7 mouse cellular contexts compared by ENCODE assay signal in genomic region chr2:32845572-32846100, GRCm38 (mm10). TPM values are rescaled to one million over a fixed set of nuclear protein-coding genes. Genes with fewer than 3 reads are reported as not detected.
DNase-seq lines count a peak whose midpoint lies in the region; ATAC-seq and TF ChIP-seq lines count a peak whose summit lies in the region.

No protein-coding gene starts in this region.

- no peak for DNase-seq in forebrain, embryonic 10.5 days (ENCODE audit: extremely low spot score, low spot score)
- no peak for DNase-seq in stomach, postnatal 0 days (ENCODE audit: low spot score)
- no peak for DNase-seq in kidney, adult 18-20 months
- no peak for DNase-seq in kidney, postnatal 10 days

- peaks cover 27% of the 10 kb centered on the region for H3K4me1 ChIP-seq in megakaryocyte, embryonic 14.5 days
- H3K4me1 ChIP-seq in forebrain, embryonic 10.5 days: peaks cover 24% of the 10 kb centered on the region
- peaks cover 14% of the 10 kb centered on the region for H3K4me1 ChIP-seq in limb, embryonic 15.5 days
- H3K4me1 ChIP-seq in stomach, postnatal 0 days (replicated peaks; ENCODE audit: control insufficient read depth, insufficient read depth): no peaks in the 10 kb centered on the region

- no peak for ATAC-seq in megakaryocyte, adult 5-6 weeks (ENCODE audit: poor library complexity, severe bottlenecking)
- ATAC-seq in limb, embryonic 15.5 days (ENCODE audit: insufficient number of reproducible peaks, low FRiP score, low TSS enrichment, low read depth): no peak
- no peak for ATAC-seq in stomach, postnatal 0 days (ENCODE audit: low FRiP score, low TSS enrichment)

- 0 out of 2 replicates have a peak, but pooled peaks cover 3% of the 10 kb centered on the region for H3K9me3 ChIP-seq in megakaryocyte, embryonic 14.5 days
- no peaks in the 10 kb centered on the region for H3K9me3 ChIP-seq in forebrain, embryonic 10.5 days
- H3K9me3 ChIP-seq in limb, embryonic 15.5 days: no peaks in the 10 kb centered on the region
- no peaks in the 10 kb centered on the region for H3K9me3 ChIP-seq in stomach, postnatal 0 days (ENCODE audit: control insufficient read depth, low read length)

- peak overlapping the region; percentile 96 for H3K4me2 ChIP-seq in limb, embryonic 15.5 days
- peak overlapping the region; percentile 88 for H3K4me2 ChIP-seq in stomach, postnatal 0 days (replicated peaks; ENCODE audit: low read depth)

- H3K9ac ChIP-seq in limb, embryonic 15.5 days: peak overlapping the region; percentile 79
- peak overlapping the region; percentile 73 for H3K9ac ChIP-seq in stomach, postnatal 0 days (ENCODE audit: low read length)

- no peak for TF ChIP-seq EP300 in stomach, postnatal 0 days (optimal IDR thresholded peaks at IDR 0.05)

- H3K4me3 ChIP-seq in megakaryocyte, embryonic 14.5 days (replicated peaks): peak overlapping the region; percentile 97
- H3K4me3 ChIP-seq in forebrain, embryonic 10.5 days: peak overlapping the region; percentile 88
- H3K4me3 ChIP-seq in limb, embryonic 15.5 days: peak overlapping the region; percentile 76
- peak overlapping the region; percentile 73 for H3K4me3 ChIP-seq in stomach, postnatal 0 days (ENCODE audit: low read depth, low read length)

- no peak overlapping the region for H3K27ac ChIP-seq in forebrain, embryonic 10.5 days
- no peak overlapping the region for H3K27ac ChIP-seq in limb, embryonic 15.5 days
- H3K27ac ChIP-seq in stomach, postnatal 0 days (replicated peaks): peak overlapping the region; percentile 80

- WGBS in forebrain, embryonic 10.5 days: 10% methylated on average over 12 of the region's 12 CpGs
- WGBS in limb, embryonic 15.5 days: 4% methylated on average over 12 of the region's 12 CpGs
- 4% methylated on average over 12 of the region's 12 CpGs for WGBS in stomach, postnatal 0 days

- TF ChIP-seq CTCF in stomach, postnatal 0 days (IDR thresholded peaks at IDR 0.05; ENCODE audit: low read depth): no peak

- H3K36me3 ChIP-seq in megakaryocyte, embryonic 14.5 days (replicated peaks; ENCODE audit: low read length): no peaks in the 10 kb centered on the region
- 0 out of 2 replicates have a peak, but pooled peaks cover 3% of the 10 kb centered on the region for H3K36me3 ChIP-seq in forebrain, embryonic 10.5 days (replicated peaks)
- H3K36me3 ChIP-seq in limb, embryonic 15.5 days: 0 out of 2 replicates have a peak, but pooled peaks cover 3% of the 10 kb centered on the region
- no peaks in the 10 kb centered on the region for H3K36me3 ChIP-seq in stomach, postnatal 0 days (ENCODE audit: control insufficient read depth, insufficient read depth, low read length)

- H3K27me3 ChIP-seq in megakaryocyte, embryonic 14.5 days (replicated peaks): peaks cover 20% of the 10 kb centered on the region
- H3K27me3 ChIP-seq in forebrain, embryonic 10.5 days (ENCODE audit: poor library complexity, severe bottlenecking): peaks cover 14% of the 10 kb centered on the region
- no peaks in the 10 kb centered on the region for H3K27me3 ChIP-seq in limb, embryonic 15.5 days
- H3K27me3 ChIP-seq in stomach, postnatal 0 days (ENCODE audit: control insufficient read depth, insufficient read depth, low read length): no peaks in the 10 kb centered on the region

RNA-seq across cellular contexts. Expression of gene Stxbp1, which starts 1.4 kb away (rescaled TPM):
- polyA plus RNA-seq in megakaryocyte, embryonic 14.5 days (2012; ENCODE audit: insufficient read depth, low replicate concordance): 1.6 TPM in 1 of 2 replicates, not detected in the other
- total RNA-seq in megakaryocyte, adult 5-6 weeks (2015): 0.09 and 0.30 TPM in 2 replicates
- total RNA-seq in megakaryocyte, adult 5-6 weeks (2017): 0.48 and 1.3 TPM in 2 replicates
- 18.7 and 20.8 TPM in 2 replicates for polyA plus RNA-seq in forebrain, embryonic 10.5 days (2016; fragmentation: Nextera tagmentation; extraction: Ambion mirVana)
- polyA plus RNA-seq in limb, embryonic 15.5 days (2015; fragmentation: Nextera tagmentation; extraction: Ambion mirVana): 16.7 and 17.9 TPM in 2 replicates
- polyA plus RNA-seq in stomach, postnatal 0 days (2015; fragmentation: Nextera tagmentation; extraction: Ambion mirVana): 9.3 and 9.5 TPM in 2 replicates

RNA-seq across cellular contexts. Expression of gene Fam129b, which starts 30.3 kb away (rescaled TPM):
- polyA plus RNA-seq in megakaryocyte, embryonic 14.5 days (2012; ENCODE audit: insufficient read depth, low replicate concordance): 19.5 and 38.4 TPM in 2 replicates
- total RNA-seq in megakaryocyte, adult 5-6 weeks (2015): 18.4 and 20.9 TPM in 2 replicates
- 38.3 and 40.7 TPM in 2 replicates for total RNA-seq in megakaryocyte, adult 5-6 weeks (2017)
- polyA plus RNA-seq in forebrain, embryonic 10.5 days (2016; fragmentation: Nextera tagmentation; extraction: Ambion mirVana): 22.8 and 25.3 TPM in 2 replicates
- 138 and 152 TPM in 2 replicates for polyA plus RNA-seq in limb, embryonic 15.5 days (2015; fragmentation: Nextera tagmentation; extraction: Ambion mirVana)
- 90.7 and 101 TPM in 2 replicates for polyA plus RNA-seq in stomach, postnatal 0 days (2015; fragmentation: Nextera tagmentation; extraction: Ambion mirVana)
